Mouse (Mus musculus) myocyte (in vitro differentiated cells): ENCODE measurements around the gene Cacna2d3.

ENCODE experiments used
- E2F4 ChIP-seq: IDR thresholded peaks from one replicate; pipeline ENCODE4 v1.6.1; 2011; ENCODE audit warnings: mild to moderate bottlenecking, control low read depth, moderate library complexity; ENCODE audit not compliant: insufficient read depth
- MAX ChIP-seq: IDR thresholded peaks from one replicate; pipeline ENCODE4 v1.6.1; 2011; ENCODE audit warnings: low read depth, mild to moderate bottlenecking, control low read depth
- MYOD1 ChIP-seq, 3 experiments: IDR thresholded peaks; one replicate each; pipeline ENCODE4 v1.6.1; 2011; ENCODE audit warnings: control low read depth in 2 of 3, low read depth in 2 of 3, mild to moderate bottlenecking in 2 of 3, moderate library complexity in 1 of 3; ENCODE audit not compliant: insufficient read length in 2 of 3, control insufficient read depth in 1 of 3
- MYOG ChIP-seq, 3 experiments: IDR thresholded peaks; one replicate each; pipeline ENCODE4 v1.6.1; 2011; ENCODE audit warnings: control low read depth in 2 of 3, low read depth in 2 of 3, mild to moderate bottlenecking in 2 of 3; ENCODE audit not compliant: insufficient read length in 2 of 3, control insufficient read depth in 1 of 3, insufficient read depth in 1 of 3
- POLR2A ChIP-seq: IDR thresholded peaks from one replicate; pipeline ENCODE4 v1.6.1; 2011; ENCODE audit warnings: low read depth, mild to moderate bottlenecking, control low read depth, moderate library complexity; ENCODE audit not compliant: insufficient read length
- TCF12 ChIP-seq: IDR thresholded peaks from one replicate; pipeline ENCODE4 v1.6.1; 2011; ENCODE audit warnings: mild to moderate bottlenecking, control low read depth; ENCODE audit not compliant: poor library complexity, insufficient read depth, severe bottlenecking
- USF1 ChIP-seq: IDR thresholded peaks from one replicate; pipeline ENCODE4 v1.6.1; 2011; ENCODE audit warnings: low read depth, mild to moderate bottlenecking, control low read depth, moderate library complexity

DNA sequence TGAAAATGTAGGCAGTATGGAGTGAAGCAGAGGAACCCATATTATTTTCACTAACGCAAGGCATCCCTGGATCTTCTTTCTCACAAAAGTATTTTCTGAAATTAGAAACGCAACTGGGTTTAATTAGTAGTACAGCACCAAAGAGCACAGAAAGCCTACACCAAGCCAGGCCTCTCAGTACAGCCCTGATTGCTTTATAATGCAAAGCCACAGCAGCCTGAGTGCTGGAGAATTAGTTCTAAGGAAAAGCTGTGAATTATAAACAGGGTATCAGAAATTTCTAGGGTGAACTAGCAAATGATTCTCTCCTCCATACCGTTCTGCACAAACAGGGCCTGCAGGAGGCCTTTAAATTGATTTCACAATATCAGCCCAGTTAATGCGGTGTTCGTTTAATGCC, 380.9 kb downstream of the Cacna2d3 start:
- no peak for TF ChIP-seq E2F4
- TF ChIP-seq USF1 = no peak
- no peak for TF ChIP-seq POLR2A
- no peak for TF ChIP-seq TCF12
- no peak for TF ChIP-seq MAX
- TF ChIP-seq MYOD1 (IDR thresholded peaks at IDR 0.05; ENCODE audit: control insufficient read depth in 1 of 3, insufficient read length in 2 of 3, low read depth in 2 of 3) = no peak
- no peak for TF ChIP-seq MYOG (IDR thresholded peaks at IDR 0.05; ENCODE audit: control insufficient read depth in 1 of 3, insufficient read depth in 1 of 3, insufficient read length in 2 of 3, low read depth in 2 of 3)
